Mouse (Mus musculus) midbrain, embryonic 11.5 days (tissue): ENCODE results near the gene Wfdc1. TPM values are rescaled to one million over a fixed set of nuclear protein-coding genes. Genes with fewer than 3 reads are reported as not detected.

Source experiments
- ATAC-seq: fragments of 200-750 bp; cut with Nextera tagmentation; 2 replicates; pipeline ENCODE4 v1.8.0; 2017; ENCODE audit warnings: moderate TSS enrichment, moderate library complexity; ENCODE audit not compliant: low FRiP score
- DNase-seq: peaks from one replicate; pipeline ENCODE4 v3.0.0; 2015; ENCODE audit warnings: low spot score; ENCODE audit errors: missing footprints
- H3K27ac ChIP-seq: fragments of 300-500 bp; sonication (generic); 2 replicates; pipeline ENCODE4 v1.5.1; 2014; ENCODE audit warnings: low read depth, low read length
- H3K27me3 ChIP-seq: fragments of 300-500 bp; sonication (generic); 2 replicates; pipeline ENCODE4 v1.6.1; 2014; ENCODE audit warnings: mild to moderate bottlenecking, low read length, moderate library complexity, mixed read lengths; ENCODE audit not compliant: control insufficient read depth, insufficient read depth
- H3K36me3 ChIP-seq: fragments of 300-500 bp; sonication (generic); 2 replicates; pipeline ENCODE4 v1.6.1; 2014; ENCODE audit warnings: mild to moderate bottlenecking, low read length, moderate library complexity, mixed read lengths; ENCODE audit not compliant: control insufficient read depth, insufficient read depth
- H3K4me1 ChIP-seq: fragments of 300-500 bp; sonication (generic); 2 replicates; pipeline ENCODE4 v1.6.1; 2014; ENCODE audit warnings: low read length; ENCODE audit not compliant: control insufficient read depth, insufficient read depth
- H3K4me2 ChIP-seq: fragments of 300-500 bp; sonication (generic); 2 replicates; pipeline ENCODE4 v1.6.1; 2014; ENCODE audit warnings: mild to moderate bottlenecking, moderate library complexity
- H3K4me3 ChIP-seq: fragments of 300-500 bp; sonication (generic); 2 replicates; pipeline ENCODE4 v1.5.1; 2014; ENCODE audit warnings: low read depth, low read length
- H3K9ac ChIP-seq: fragments of 300-500 bp; sonication (generic); 2 replicates; pipeline ENCODE4 v1.6.1; 2014; ENCODE audit warnings: low read length
- H3K9me3 ChIP-seq: fragments of 300-500 bp; sonication (generic); 2 replicates; pipeline ENCODE4 v1.6.1; 2016; ENCODE audit warnings: low read length; ENCODE audit not compliant: control insufficient read depth
- WGBS: fragments of 180-500 bp; shearing (Covaris S2); extraction: QIAGEN DNeasy Blood & Tissue Kit; methylation state at CpG from one replicate; pipeline ENCODE4 v1.1.7; 2014; 5-methylcytosine and 5-hydroxymethylcytosine counted together
- polyA plus RNA-seq: library from polyadenylated mRNA; unstranded; fragments of >200 nt; fragmentation: Nextera tagmentation; extraction: Ambion mirVana; gene quantifications from 2 replicates; pipeline ENCODE4 v1.2.1, GENCODE M21; 2014

Wfdc1 gene
- polyA plus RNA-seq, 1 experiment from 2014 or later: 11.8 TPM

GRCm38 (mm10) chr8:119635958-119636357, 30.2 kb upstream of the Wfdc1 start:
- Histone ChIP-seq H3K9ac (no peak overlapping the region), H3K4me2 (no peak overlapping the region), H3K36me3 (no peaks in the 10 kb centered on the region), H3K27ac (no peak overlapping the region), H3K27me3 (peaks cover 7% of the 10 kb centered on the region), H3K4me3 (no peak overlapping the region), H3K4me1 (peaks cover 17% of the 10 kb centered on the region), H3K9me3 (no peaks in the 10 kb centered on the region)
- WGBS: 65% methylated on average over 2 of the region's 2 CpGs
- ATAC-seq: no peak
- DNase-seq: no peak

GRCm38 (mm10) chr8:119636766-119637165, 29.4 kb upstream of the Wfdc1 start:
- peaks cover 7% of the 10 kb centered on the region for H3K27me3 ChIP-seq
- no peak overlapping the region for H3K27ac ChIP-seq
- ATAC-seq (no peak), DNase-seq (no peak)
- H3K36me3 ChIP-seq: no peaks in the 10 kb centered on the region
- no peak overlapping the region for H3K9ac ChIP-seq
- H3K9me3 ChIP-seq: no peaks in the 10 kb centered on the region
- peaks cover 15% of the 10 kb centered on the region for H3K4me1 ChIP-seq
- H3K4me2 ChIP-seq: no peak overlapping the region
- 69% methylated on average over 7 of the region's 7 CpGs for WGBS
- H3K4me3 ChIP-seq: no peak overlapping the region

- DNase-seq (no peak), ATAC-seq (no peak)
- H3K9me3 ChIP-seq: no peaks in the 10 kb centered on the region
- no peak overlapping the region for H3K27ac ChIP-seq
- 92% methylated on average over 4 of the region's 4 CpGs for WGBS
- H3K4me1 ChIP-seq: peaks cover 15% of the 10 kb centered on the region
- H3K36me3 ChIP-seq: no peaks in the 10 kb centered on the region
- H3K27me3 ChIP-seq: peaks cover 7% of the 10 kb centered on the region
- H3K4me3 ChIP-seq: no peak overlapping the region
- H3K9ac ChIP-seq: no peak overlapping the region
- no peak overlapping the region for H3K4me2 ChIP-seq
Measured at GRCm38 (mm10) chr8:119637381-119637780, 28.8 kb upstream of the Wfdc1 start.

GRCm38 (mm10) chr8:119638261-119638660, 27.9 kb upstream of the Wfdc1 start:
- H3K4me2 ChIP-seq: no peak overlapping the region
- no peak overlapping the region for H3K27ac ChIP-seq
- peaks cover 4% of the 10 kb centered on the region for H3K27me3 ChIP-seq
- no peak for DNase-seq
- no peak for ATAC-seq
- no peaks in the 10 kb centered on the region for H3K36me3 ChIP-seq
- 85% methylated on average over 6 of the region's 6 CpGs for WGBS
- H3K9ac ChIP-seq: no peak overlapping the region
- H3K4me1 ChIP-seq: peaks cover 15% of the 10 kb centered on the region
- H3K4me3 ChIP-seq: no peak overlapping the region
- no peaks in the 10 kb centered on the region for H3K9me3 ChIP-seq

GRCm38 (mm10) chr8:119639798-119640197, 26.4 kb upstream of the Wfdc1 start:
- H3K9ac ChIP-seq: no peak overlapping the region
- no peak overlapping the region for H3K27ac ChIP-seq
- DNase-seq (no peak), ATAC-seq (no peak)
- H3K4me1 ChIP-seq: peaks cover 12% of the 10 kb centered on the region
- H3K36me3 ChIP-seq: no peaks in the 10 kb centered on the region
- H3K4me3 ChIP-seq: no peak overlapping the region
- WGBS: 84% methylated on average over 7 of the region's 7 CpGs
- H3K27me3 ChIP-seq: no peaks in the 10 kb centered on the region; the same call in 1 of the 2 replicates
- no peaks in the 10 kb centered on the region for H3K9me3 ChIP-seq
- H3K4me2 ChIP-seq: no peak overlapping the region

GRCm38 (mm10) chr8:119641058-119641457, 25.1 kb upstream of the Wfdc1 start:
- no peaks in the 10 kb centered on the region for H3K36me3 ChIP-seq
- no peaks in the 10 kb centered on the region for H3K27me3 ChIP-seq
- H3K4me2 ChIP-seq: no peak overlapping the region
- no peak for ATAC-seq
- WGBS: 86% methylated on average over 5 of the region's 5 CpGs
- H3K4me3 ChIP-seq: no peak overlapping the region
- no peaks in the 10 kb centered on the region; the same call in 1 of the 2 replicates for H3K4me1 ChIP-seq
- no peak for DNase-seq
- H3K9ac ChIP-seq: no peak overlapping the region
- no peak overlapping the region for H3K27ac ChIP-seq
- H3K9me3 ChIP-seq: no peaks in the 10 kb centered on the region

GRCm38 (mm10) chr8:119642960-119643359, 23.2 kb upstream of the Wfdc1 start:
- ATAC-seq: no peak
- H3K27me3 ChIP-seq: no peaks in the 10 kb centered on the region
- no peaks in the 10 kb centered on the region for H3K9me3 ChIP-seq
- no peak overlapping the region for H3K4me2 ChIP-seq
- no peak overlapping the region for H3K4me3 ChIP-seq
- H3K27ac ChIP-seq: no peak overlapping the region
- WGBS: 96% methylated on average over 1 of the region's 1 CpGs
- H3K4me1 ChIP-seq: no peaks in the 10 kb centered on the region
- H3K9ac ChIP-seq: no peak overlapping the region
- H3K36me3 ChIP-seq: no peaks in the 10 kb centered on the region
- no peak for DNase-seq

- no peak overlapping the region for H3K4me3 ChIP-seq
- H3K27ac ChIP-seq: no peak overlapping the region
- H3K36me3 ChIP-seq: no peaks in the 10 kb centered on the region
- H3K4me2 ChIP-seq: no peak overlapping the region
- no peak overlapping the region for H3K9ac ChIP-seq
- ATAC-seq (no peak), DNase-seq (no peak)
- 89% methylated on average over 17 of the region's 17 CpGs for WGBS
- no peaks in the 10 kb centered on the region for H3K9me3 ChIP-seq
- no peaks in the 10 kb centered on the region for H3K27me3 ChIP-seq
- H3K4me1 ChIP-seq: no peaks in the 10 kb centered on the region
Measured at GRCm38 (mm10) chr8:119644429-119644960, 21.7 kb upstream of the Wfdc1 start.

- Histone ChIP-seq H3K4me3 (no peak overlapping the region), H3K9ac (no peak overlapping the region), H3K4me2 (no peak overlapping the region), H3K36me3 (no peaks in the 10 kb centered on the region), H3K27ac (no peak overlapping the region), H3K9me3 (no peaks in the 10 kb centered on the region), H3K27me3 (no peaks in the 10 kb centered on the region), H3K4me1 (no peaks in the 10 kb centered on the region)
- ATAC-seq: no peak
- DNase-seq: no peak
- 67% methylated on average over 18 of the region's 18 CpGs for WGBS
Measured at GRCm38 (mm10) chr8:119644981-119645597, 21.1 kb upstream of the Wfdc1 start.
